8 mouse cellular contexts compared by ENCODE assay signal in genomic region chr2:174075673-174076432, GRCm38 (mm10). TPM values are rescaled to one million over a fixed set of nuclear protein-coding genes. Genes with fewer than 3 reads are reported as not detected.
DNase-seq lines count a peak whose midpoint lies in the region; ATAC-seq and TF ChIP-seq lines count a peak whose summit lies in the region.

Gene Stx16, plus strand, starts transcription at chr2:174076308.

- H3K9ac ChIP-seq in MEL (ENCODE audit: control insufficient read depth, low read depth, low read length, poor library complexity, severe bottlenecking) = peak within 1 kb of the TSS; percentile 89
- peak within 1 kb of the TSS; percentile 65 for H3K9ac ChIP-seq in forebrain, postnatal 0 days
- H3K9ac ChIP-seq in lung, embryonic 15.5 days = peak within 1 kb of the TSS; percentile 97

- H3K9me3 ChIP-seq in MEL (replicated peaks; ENCODE audit: insufficient read depth, low read length) = no peaks in the 10 kb centered on the region
- no peaks in the 10 kb centered on the region for H3K9me3 ChIP-seq in forebrain, postnatal 0 days (ENCODE audit: low read length)
- no peaks in the 10 kb centered on the region for H3K9me3 ChIP-seq in lung, embryonic 15.5 days

- no peaks in the 10 kb centered on the region for H3K27me3 ChIP-seq in MEL (ENCODE audit: control insufficient read depth in 1 of 2, insufficient read depth in 2 of 2, low read length in 2 of 2)
- H3K27me3 ChIP-seq in cerebellum, adult 2 months (ENCODE audit: control insufficient read depth, insufficient read depth, low read length) = no peaks in the 10 kb centered on the region
- H3K27me3 ChIP-seq in forebrain, postnatal 0 days (ENCODE audit: insufficient read depth, low read length) = no peaks in the 10 kb centered on the region
- no peaks in the 10 kb centered on the region for H3K27me3 ChIP-seq in lung, embryonic 15.5 days

- peak; percentile 91 for ATAC-seq in forebrain, postnatal 0 days
- peak; percentile 92 for ATAC-seq in lung, embryonic 15.5 days (ENCODE audit: borderline replicate concordance, extremely low read depth, low FRiP score, low TSS enrichment)

- no peak; the same call in 1 of the 2 replicates for TF ChIP-seq RAD21 in MEL (IDR thresholded peaks at IDR 0.05; ENCODE audit: low read depth, low read length)

- peak in 1 of 2 experiments; percentile 34; a peak in 2 of 4 replicates for TF ChIP-seq EP300 in MEL (IDR thresholded peaks at IDR 0.05; ENCODE audit: low read depth in 1 of 2, low read length in 2 of 2)

- TF ChIP-seq POLR2A in MEL (IDR thresholded peaks at IDR 0.05; ENCODE audit: control insufficient read depth in 1 of 2, insufficient read depth in 1 of 2, low read depth in 1 of 2, low read length in 2 of 2, poor library complexity in 1 of 2) = peak; percentile 12 to 63; a peak in 2 of 4 replicates
- peak; percentile 68; the same call in 1 of the 2 replicates for TF ChIP-seq POLR2A in cerebellum, adult 2 months (IDR thresholded peaks at IDR 0.05; ENCODE audit: borderline replicate concordance, insufficient read depth, low read length)

- peak; percentile 13 to 37 (median 29); a peak in 4 of 6 replicates for TF ChIP-seq CTCF in MEL (IDR thresholded peaks at IDR 0.05 in 2 of 3, conservative IDR thresholded peaks at IDR 0.05 in 1 of 3; ENCODE audit: control insufficient read depth in 1 of 3, insufficient read depth in 1 of 3, low read depth in 2 of 3, low read length in 3 of 3, poor library complexity in 1 of 3, severe bottlenecking in 1 of 3)
- peak; percentile 19; the same call in 1 of the 2 replicates for TF ChIP-seq CTCF in cerebellum, adult 2 months (IDR thresholded peaks at IDR 0.05; ENCODE audit: borderline replicate concordance, insufficient read depth, low read depth, low read length)
- peak; percentile 46 for TF ChIP-seq CTCF in forebrain, postnatal 0 days (IDR thresholded peaks at IDR 0.05; ENCODE audit: low read depth)

- peak; percentile 95 for DNase-seq in MEL (ENCODE audit: low read depth, low spot score)
- DNase-seq in cerebellum, adult 2 months = peak; percentile 91 to 98
- DNase-seq in forebrain, postnatal 0 days = peak; percentile 93
- DNase-seq in heart, postnatal 4 days = peak; percentile 98
- peak; percentile 81 to 93 for DNase-seq in layer of hippocampus, adult 8-10 months (ENCODE audit: low spot score in 2 of 2)
- DNase-seq in ovary, adult 18-20 months (ENCODE audit: low spot score) = peak; percentile 89
- peak; percentile 85 for DNase-seq in thymus, postnatal 0 days (ENCODE audit: low spot score)

- H3K36me3 ChIP-seq in MEL (ENCODE audit: control insufficient read depth in 1 of 2, insufficient read depth in 2 of 2, low read length in 2 of 2) = peaks cover 0 to 14% of the 10 kb centered on the region in 2 experiments; a peak in 2 of 4 replicates
- H3K36me3 ChIP-seq in forebrain, postnatal 0 days (ENCODE audit: insufficient read depth) = no peaks in the 10 kb centered on the region
- no peaks in the 10 kb centered on the region for H3K36me3 ChIP-seq in lung, embryonic 15.5 days

- peak within 1 kb of the TSS; percentile 89 for H3K4me2 ChIP-seq in forebrain, postnatal 0 days (ENCODE audit: low read depth)
- peak within 1 kb of the TSS; percentile 91 for H3K4me2 ChIP-seq in lung, embryonic 15.5 days

- H3K4me3 ChIP-seq in MEL (ENCODE audit: control insufficient read depth in 1 of 2, insufficient read depth in 1 of 2, low read depth in 2 of 2, low read length in 2 of 2) = peak within 1 kb of the TSS; percentile 55 to 73
- H3K4me3 ChIP-seq in cerebellum, adult 2 months (replicated peaks; ENCODE audit: insufficient read depth, low read depth, low read length) = peak within 1 kb of the TSS; percentile 84
- H3K4me3 ChIP-seq in forebrain, postnatal 0 days (ENCODE audit: low read depth, low read length) = peak within 1 kb of the TSS; percentile 75
- H3K4me3 ChIP-seq in lung, embryonic 15.5 days = peak within 1 kb of the TSS; percentile 84

- H3K4me1 ChIP-seq in MEL (ENCODE audit: control insufficient read depth in 1 of 2, insufficient read depth in 2 of 2, low read length in 2 of 2) = peaks cover 3 to 4% of the 10 kb centered on the region in 2 experiments; a peak in 2 of 4 replicates
- H3K4me1 ChIP-seq in cerebellum, adult 2 months (ENCODE audit: control insufficient read depth, insufficient read depth, low read length) = peaks cover 9% of the 10 kb centered on the region
- peaks cover 8% of the 10 kb centered on the region; the same call in 1 of the 2 replicates for H3K4me1 ChIP-seq in forebrain, postnatal 0 days (ENCODE audit: insufficient read depth)
- H3K4me1 ChIP-seq in lung, embryonic 15.5 days = peaks cover 29% of the 10 kb centered on the region

- WGBS in cerebellum, adult 2 months = 1% methylated on average over 32 of the region's 32 CpGs
- under 1% methylated on average over 32 of the region's 32 CpGs for WGBS in forebrain, postnatal 0 days
- WGBS in lung, embryonic 15.5 days = 1% methylated on average over 32 of the region's 32 CpGs

- peaks cover 29% of the 10 kb centered on the region for H3K79me2 ChIP-seq in MEL (ENCODE audit: control insufficient read depth, insufficient read depth, low read length, poor library complexity)

- H3K27ac ChIP-seq in MEL (ENCODE audit: control insufficient read depth, low read depth, low read length) = peak within 1 kb of the TSS; percentile 79
- H3K27ac ChIP-seq in cerebellum, adult 2 months (ENCODE audit: insufficient read depth, low read length) = peak within 1 kb of the TSS; percentile 88
- peak within 1 kb of the TSS; percentile 86 for H3K27ac ChIP-seq in forebrain, postnatal 0 days (ENCODE audit: low read depth, low read length)
- peak within 1 kb of the TSS; percentile 96 for H3K27ac ChIP-seq in lung, embryonic 15.5 days

TF ChIP-seq in MEL, 35 proteins besides CTCF, POLR2A, EP300 and RAD21 (continues in another document):
- no peak; the same call in 1 of the 2 replicates for TF ChIP-seq KAT2A (conservative IDR thresholded peaks at IDR 0.05; ENCODE audit: low read depth, low read length)
- TF ChIP-seq POLR2AphosphoS2 (IDR thresholded peaks at IDR 0.05; ENCODE audit: low read length) = no peak
- peak; percentile 73 for TF ChIP-seq TCF12 (IDR thresholded peaks at IDR 0.05; ENCODE audit: low read depth, low read length)
- TF ChIP-seq NELFE (IDR thresholded peaks at IDR 0.05; ENCODE audit: low read depth, low read length) = peak; percentile 71
- TF ChIP-seq ZC3H11A (IDR thresholded peaks at IDR 0.05; ENCODE audit: low read depth, low read length) = no peak
- TF ChIP-seq E2F4 (IDR thresholded peaks at IDR 0.05; ENCODE audit: borderline replicate concordance, low read depth, low read length) = no peak
- TF ChIP-seq CHD1 (IDR thresholded peaks at IDR 0.05; ENCODE audit: low read depth, low read length) = no peak
- peak; percentile 97 for TF ChIP-seq SIN3A (IDR thresholded peaks at IDR 0.05; ENCODE audit: low read length)
- TF ChIP-seq UBTF (IDR thresholded peaks at IDR 0.05; ENCODE audit: borderline replicate concordance, insufficient read depth, low read depth, low read length) = no peak
- TF ChIP-seq TBP (IDR thresholded peaks at IDR 0.05; ENCODE audit: low read depth, low read length) = peak; percentile 68; the same call in 1 of the 2 replicates
- no peak for TF ChIP-seq BHLHE40 (IDR thresholded peaks at IDR 0.05; ENCODE audit: borderline replicate concordance, low read depth, low read length)
- peak; percentile 26; the same call in 1 of the 2 replicates for TF ChIP-seq ETS1 (IDR thresholded peaks at IDR 0.05; ENCODE audit: low read depth, low read length)
- TF ChIP-seq USF2 (IDR thresholded peaks at IDR 0.05; ENCODE audit: borderline replicate concordance in 1 of 2, insufficient read depth in 1 of 2, low read depth in 1 of 2, low read length in 2 of 2) = no peak
- no peak for TF ChIP-seq ZMIZ1 (IDR thresholded peaks at IDR 0.05; ENCODE audit: low read depth, low read length)
- no peak for TF ChIP-seq MEF2A (IDR thresholded peaks at IDR 0.05; ENCODE audit: extremely low read depth, insufficient replicate concordance, low read depth, low read length, poor library complexity, severe bottlenecking)
- peak; percentile 60 for TF ChIP-seq ZNF384 (IDR thresholded peaks at IDR 0.05; ENCODE audit: low read depth, low read length)
- TF ChIP-seq NRF1 (IDR thresholded peaks at IDR 0.05; ENCODE audit: insufficient read depth, low read depth, low read length, poor library complexity, severe bottlenecking) = peak; percentile 21; the same call in 1 of the 2 replicates
- TF ChIP-seq MXI1 (IDR thresholded peaks at IDR 0.05; ENCODE audit: low read depth, low read length) = peak; percentile 86; the same call in 1 of the 2 replicates
- no peak for TF ChIP-seq CHD2 (IDR thresholded peaks at IDR 0.05; ENCODE audit: low read length)
- peak; percentile 79 for TF ChIP-seq ELF1 (IDR thresholded peaks at IDR 0.05; ENCODE audit: low read depth, low read length)
- TF ChIP-seq MAFK (IDR thresholded peaks at IDR 0.05; ENCODE audit: borderline replicate concordance, low read depth, low read length) = no peak
- TF ChIP-seq HCFC1 (IDR thresholded peaks at IDR 0.05; ENCODE audit: low read depth, low read length) = peak; percentile 96
- TF ChIP-seq MYC (IDR thresholded peaks at IDR 0.05; ENCODE audit: low read depth, low read length) = peak; percentile 15; the same call in 1 of the 2 replicates
- no peak for TF ChIP-seq ZKSCAN1 (IDR thresholded peaks at IDR 0.05; ENCODE audit: low read depth, low read length)
- TF ChIP-seq MAZ (IDR thresholded peaks at IDR 0.05; ENCODE audit: low read depth, low read length) = 0 out of 2 replicates have a peak, but pooled peaks have one; percentile 68
- TF ChIP-seq RCOR1 (IDR thresholded peaks at IDR 0.05; ENCODE audit: low read depth, low read length) = no peak
- no peak for TF ChIP-seq TAL1 (IDR thresholded peaks at IDR 0.05; ENCODE audit: low read length)
- TF ChIP-seq SMC3 (IDR thresholded peaks at IDR 0.05; ENCODE audit: low read depth, low read length) = no peak
- no peak for TF ChIP-seq JUND (IDR thresholded peaks at IDR 0.05; ENCODE audit: low read depth, low read length)

RNA-seq across cellular contexts. Expression of gene Stx16, which starts in this region (rescaled TPM):
- 13.5 and 14.8 TPM in 2 replicates for total RNA-seq in MEL (2012; rRNA removed)
- 10 to 100 TPM in 1 of 2 experiments, not detected in 1; 22.3 TPM for polyA plus RNA-seq in MEL (2012; ENCODE audit: insufficient read depth in 1 of 2, insufficient read length in 2 of 2, low read depth in 1 of 2, low replicate concordance in 2 of 2, missing spikeins in 1 of 2)
- 81.7 and 83.0 TPM in 2 replicates for polyA plus RNA-seq in cerebellum, adult 2 months (2012; rRNA removed)
- 34.5 and 37.4 TPM in 2 replicates for total RNA-seq in forebrain, postnatal 0 days (2014; rRNA removed)
- 6.1 and 11.0 TPM in 2 replicates for polyA plus RNA-seq in forebrain, postnatal 0 days (2015; fragmentation: Nextera tagmentation; extraction: Ambion mirVana)
- 10 to 100 TPM; 37.5 to 38.3 TPM for total RNA-seq in heart, postnatal 4 days (2021)
- 10 to 100 TPM; 61.1 to 73.8 (median 70.3) TPM for total RNA-seq in layer of hippocampus, adult 8-10 months (2022)
- 11.2 and 11.9 TPM in 2 replicates for polyA plus RNA-seq in lung, embryonic 15.5 days (2015; fragmentation: Nextera tagmentation; extraction: Ambion mirVana)
- polyA plus RNA-seq in thymus, postnatal 0 days (2015; fragmentation: Nextera tagmentation; extraction: Ambion mirVana) = 9.8 and 12.3 TPM in 2 replicates

Comparison
In these comparisons a context has a peak if more than half of its experiments do, and no peak if none do; other contexts are left out.
1. Peak in every context shown above with its lines: DNase-seq, ATAC-seq, H3K4me3 ChIP-seq and H3K27ac ChIP-seq.